Mouse (Mus musculus): Measurements from ENCODE around the gene Rab3a. TPM values are rescaled to one million over a fixed set of nuclear protein-coding genes. Genes with fewer than 3 reads are reported as not detected.

The Rab3a gene
- total RNA-seq (2023): 6.0 TPM

DNA sequence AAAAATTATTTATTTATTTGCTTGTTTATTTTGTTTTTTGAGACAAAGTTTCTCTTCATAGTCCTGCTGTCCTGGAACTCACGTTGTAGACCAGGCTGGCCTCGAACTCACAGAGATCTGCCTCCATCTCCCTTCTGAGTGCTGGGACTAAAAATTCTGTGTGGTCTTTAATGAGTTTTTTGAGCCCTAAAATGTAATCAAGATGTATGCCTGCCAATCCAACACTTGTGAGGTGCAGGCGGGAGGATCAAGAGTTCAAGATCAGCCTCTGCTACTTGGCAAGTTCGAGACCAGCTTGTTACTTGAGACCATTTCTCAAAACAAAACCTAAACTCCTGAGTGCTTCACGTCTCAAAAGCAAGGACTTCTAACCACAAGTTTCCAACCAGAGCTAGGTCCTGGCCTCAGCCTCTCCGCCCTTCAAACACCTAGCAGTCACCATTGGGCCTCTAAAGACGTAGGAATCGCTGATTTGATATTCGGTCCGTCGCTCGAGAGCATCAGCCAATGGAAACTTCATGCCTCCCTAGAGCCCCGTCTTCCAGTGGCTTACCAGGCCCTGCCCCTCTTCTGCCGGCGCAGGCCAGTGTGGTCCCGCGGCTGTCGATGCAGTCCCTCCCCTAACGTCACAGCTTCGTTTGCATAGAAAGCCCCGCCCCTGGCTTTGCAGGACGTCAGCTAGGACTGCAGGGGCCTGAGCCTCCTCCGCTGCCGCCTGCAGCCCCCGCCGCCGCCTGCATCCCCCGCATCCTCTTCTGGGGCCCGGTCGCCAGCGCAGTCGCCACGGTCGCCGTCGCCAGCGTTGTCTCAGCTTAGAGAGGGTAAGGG, at the start of gene Rab3a:
Rab3a (plus strand) TSS at position 637 of the 828 bp plus-strand sequence.

DNA sequence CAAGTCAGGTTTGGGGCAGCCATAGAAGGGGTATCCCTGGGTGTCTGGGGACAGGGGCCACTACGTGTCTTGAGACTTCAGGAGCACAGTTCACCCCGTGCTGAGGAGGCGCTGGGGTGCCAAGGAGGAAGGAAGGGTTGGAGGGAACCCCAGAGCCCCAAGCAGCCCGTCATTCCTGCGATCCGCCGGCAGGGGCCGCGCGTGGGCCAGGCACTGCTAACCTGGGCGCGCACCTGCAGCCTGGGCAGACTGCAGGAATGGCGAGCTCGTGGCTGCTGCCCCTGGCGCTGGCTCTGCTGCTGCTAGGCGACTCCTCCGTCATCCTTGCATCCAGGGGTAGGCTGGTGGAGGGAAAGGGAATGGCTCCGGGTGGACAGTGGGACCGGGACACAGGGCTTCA, 36.2 kb upstream of the Rab3a start, which contains the start of gene Gm3336:
Gm3336 (plus strand) TSS at position 247 of the 400 bp plus-strand sequence.

DNA sequence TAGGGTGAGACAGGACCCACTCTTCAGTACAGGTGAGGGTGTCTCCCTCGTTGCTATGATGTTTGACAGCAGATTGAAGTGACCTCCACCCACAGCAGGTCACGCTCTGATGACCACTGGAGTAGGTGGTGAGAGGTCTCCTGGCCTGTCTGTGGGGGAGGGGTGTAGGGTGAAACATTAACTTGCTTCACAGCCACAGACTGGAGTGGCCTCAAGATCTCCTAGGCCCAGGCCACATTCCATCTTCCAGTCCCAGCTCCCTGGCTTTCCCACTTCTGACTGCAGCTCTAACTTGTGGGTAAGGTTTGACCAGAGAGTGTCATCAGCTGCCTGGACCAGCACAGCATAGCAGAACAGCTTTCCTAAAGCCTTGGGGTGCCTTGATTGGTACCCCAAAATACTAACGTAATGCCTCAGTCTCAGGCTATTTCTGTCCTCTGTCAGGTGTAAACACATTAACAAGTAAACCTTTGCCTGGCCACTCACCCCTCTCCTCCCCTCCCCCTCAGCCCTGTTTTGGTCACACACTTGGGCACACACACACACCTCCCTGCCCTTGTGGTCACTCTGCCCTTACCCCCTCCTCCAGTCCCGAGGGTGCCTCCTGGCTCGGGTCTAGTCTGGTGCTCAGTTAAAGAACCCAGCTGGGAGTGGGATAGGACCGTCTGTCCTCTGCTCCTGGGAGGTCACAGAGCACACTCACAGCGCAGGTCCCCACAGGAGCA, 30.8 kb upstream of the Rab3a start, which contains the start of gene Pde4c:
Pde4c (plus strand) TSS at position 235 of the 725 bp plus-strand sequence.

DNA sequence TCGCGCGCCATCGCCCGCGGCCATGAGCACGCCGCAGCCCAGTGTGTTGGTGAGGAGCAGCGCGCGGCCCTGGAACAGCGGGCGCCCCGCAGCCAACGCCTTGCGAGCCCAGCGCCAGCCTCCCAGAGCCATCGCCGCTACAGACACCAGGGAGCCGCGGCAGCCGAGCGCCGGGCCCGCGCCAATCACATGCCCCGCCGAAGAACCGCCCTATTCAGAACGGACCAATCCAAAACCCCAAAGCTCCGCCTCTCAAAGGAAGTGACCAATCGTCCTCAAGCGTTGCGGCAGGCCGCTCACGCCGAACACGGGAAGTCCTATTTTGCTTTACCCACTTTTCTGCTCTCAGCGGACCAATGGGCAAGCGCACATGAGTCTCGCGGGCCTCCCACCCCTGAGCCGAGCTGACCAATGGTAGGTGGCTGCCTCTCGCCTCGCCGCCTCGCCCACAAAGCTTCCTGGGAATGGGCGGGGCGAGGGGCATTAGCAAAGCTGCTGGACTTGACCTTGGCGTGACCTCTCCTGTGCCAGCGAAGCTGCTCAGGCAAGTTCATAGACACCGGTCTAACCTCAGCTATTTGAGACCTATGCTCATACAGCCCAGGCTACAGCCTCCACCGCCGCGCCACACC, 6.4 kb downstream of the Rab3a start, which contains the start of gene Mpv17l2:
Mpv17l2 (minus strand) TSS at position 172 of the 632 bp plus-strand sequence.

DNA sequence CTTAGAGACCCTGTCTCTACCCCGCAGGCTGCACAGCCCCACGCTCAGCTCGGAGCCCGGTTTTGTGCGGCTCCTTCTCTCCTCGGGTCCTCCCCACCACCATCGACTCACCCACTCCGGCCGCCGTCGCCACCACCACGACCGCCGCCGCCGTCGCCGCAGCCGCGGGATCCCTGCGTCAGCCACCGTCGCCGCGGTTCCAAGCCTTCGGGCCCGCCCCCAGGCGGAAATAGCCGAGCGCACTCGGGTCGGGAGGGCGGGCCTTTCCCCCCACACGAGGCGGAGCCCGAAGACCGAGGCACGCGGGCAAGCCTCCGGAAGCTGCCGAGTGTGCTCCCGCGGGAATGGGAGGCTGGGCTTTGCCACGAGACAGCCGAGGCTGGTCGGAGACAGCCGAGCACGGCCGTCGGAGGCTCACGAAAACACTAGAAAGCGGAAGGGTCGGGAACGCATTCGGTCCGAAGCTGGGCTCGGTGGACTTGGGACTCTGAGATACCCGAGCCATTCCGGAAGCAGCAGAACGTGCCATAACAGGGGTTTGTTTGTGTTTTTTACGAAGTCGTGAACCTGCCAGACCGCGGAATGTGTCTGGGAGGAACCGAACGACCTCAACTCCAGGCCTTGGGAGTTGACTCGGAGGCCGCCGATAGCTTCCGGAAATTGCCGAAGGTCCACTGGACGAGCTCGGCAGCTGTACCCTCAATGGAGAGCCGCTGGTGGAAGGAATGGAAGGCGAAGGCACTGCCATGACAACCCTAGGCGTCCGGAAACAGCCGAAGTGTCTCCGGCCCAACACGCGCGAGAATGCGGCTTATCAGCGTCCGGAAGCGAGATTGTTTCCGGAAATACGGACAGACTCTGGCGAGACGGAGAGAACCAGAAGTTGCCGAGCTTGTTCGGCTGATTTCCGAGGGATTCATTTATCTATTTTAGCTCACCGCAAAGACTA, 22.3 kb downstream of the Rab3a start, which contains the start of gene Pik3r2:
Pik3r2 (minus strand) TSS at position 218 of the 949 bp plus-strand sequence.

DNA sequence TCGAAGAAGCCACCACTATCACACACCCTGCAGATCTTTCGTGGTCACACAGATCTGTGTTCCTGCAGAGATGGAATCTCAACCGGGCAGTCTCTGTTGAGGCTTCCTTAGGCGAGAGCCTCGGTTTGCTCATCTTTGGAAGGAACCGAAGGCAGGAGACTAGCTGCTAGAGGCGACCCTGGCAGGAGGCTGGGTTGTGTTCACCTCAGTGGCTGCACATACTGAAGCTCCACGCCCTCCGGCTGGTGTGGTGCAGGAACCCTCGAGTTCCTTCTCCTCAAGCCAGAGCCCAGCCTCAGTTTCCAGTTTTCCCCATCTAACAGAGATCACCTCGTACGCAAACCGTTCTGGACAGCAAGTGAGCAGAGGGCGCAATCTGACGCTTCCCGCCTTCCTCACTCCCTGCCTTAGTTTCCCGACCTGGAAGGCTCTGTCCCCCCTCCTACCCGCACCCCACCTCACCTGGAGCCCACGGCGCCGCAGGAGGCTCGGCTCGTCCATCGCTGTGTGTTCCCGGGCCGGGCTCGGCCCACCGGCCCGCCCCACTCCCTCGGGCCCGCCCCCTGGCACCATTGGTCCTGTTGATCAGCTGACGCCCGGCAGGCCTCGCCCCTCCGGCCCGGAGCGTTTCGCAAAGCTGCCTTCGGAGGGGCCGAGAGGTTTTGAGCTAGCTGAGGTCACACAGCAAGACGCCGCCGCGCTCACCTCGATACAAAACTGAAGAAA, 50.2 kb downstream of the Rab3a start, which contains the start of gene Mast3:
Mast3 (minus strand) TSS at position 574 of the 726 bp plus-strand sequence.

DNA sequence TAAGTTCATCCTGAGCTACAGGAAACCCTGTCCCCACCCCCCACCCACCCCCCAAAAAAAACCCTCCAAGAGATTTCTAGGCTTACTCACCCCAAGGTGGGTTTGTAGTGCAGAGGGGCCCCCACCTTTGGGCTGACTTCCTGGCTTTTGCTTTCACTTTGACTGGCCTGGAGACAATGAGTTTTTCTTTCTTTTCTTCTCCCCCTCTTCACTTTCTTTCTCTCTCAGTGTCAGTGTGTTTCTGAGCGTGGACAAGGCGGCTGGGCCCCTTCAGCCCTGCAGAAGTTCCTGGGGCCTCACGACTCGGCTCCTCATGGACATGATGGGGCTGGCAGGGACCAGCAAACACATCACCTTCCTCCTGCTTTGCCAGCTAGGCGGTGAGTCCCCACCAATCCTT, 53.8 kb downstream of the Rab3a start, which contains the start of gene Il12rb1:
Il12rb1 (plus strand) TSS at position 211 of the 400 bp plus-strand sequence.

Other genes with a start within 250 kb of the Rab3a start
- 62.4 TPM for gene Rex1bd, start 247.9 kb upstream of the Rab3a start, total RNA-seq (2023)
- gene Uba52, start 243.9 kb upstream of the Rab3a start, total RNA-seq (2023): 3,364 TPM
- gene Fkbp8, start 227.0 kb upstream of the Rab3a start, total RNA-seq (2023): 249 TPM
- gene Kxd1, start 226.7 kb upstream of the Rab3a start, total RNA-seq (2023): 60.3 TPM
- 30.2 TPM for gene Ell, start 215.2 kb upstream of the Rab3a start, total RNA-seq (2023)
- gene Isyna1, start 160.3 kb upstream of the Rab3a start, total RNA-seq (2023): 68.1 TPM
- gene Ssbp4, start 145.8 kb upstream of the Rab3a start, total RNA-seq (2023): 97.8 TPM
- gene Lrrc25, start 138.5 kb upstream of the Rab3a start, total RNA-seq (2023): 1.6 TPM
- 1.6 TPM for gene Gdf15, start 122.2 kb upstream of the Rab3a start, total RNA-seq (2023)
- 2.8 TPM for gene Pgpep1, start 94.3 kb upstream of the Rab3a start, total RNA-seq (2023)
- gene Lsm4, start 81.4 kb upstream of the Rab3a start, total RNA-seq (2023): 101 TPM
- 1,623 TPM for gene Jund, start 55.7 kb upstream of the Rab3a start, total RNA-seq (2023)
- 4.4 TPM for gene Iqcn, start 51.2 kb upstream of the Rab3a start, total RNA-seq (2023)
- not detected for gene Gm3336, start 36.1 kb upstream of the Rab3a start, total RNA-seq (2023)
- gene Pde4c, start 31.0 kb upstream of the Rab3a start, total RNA-seq (2023): 0.59 TPM
- 22.7 TPM for gene Mpv17l2, start 6.3 kb downstream of the Rab3a start, total RNA-seq (2023)
- 12.5 TPM for gene Pik3r2, start 22.0 kb downstream of the Rab3a start, total RNA-seq (2023)
- 143 TPM for gene Mast3, start 50.4 kb downstream of the Rab3a start, total RNA-seq (2023)
- 1.3 TPM for gene Il12rb1, start 53.8 kb downstream of the Rab3a start, total RNA-seq (2023)
- 30.0 TPM for gene Arrdc2, start 85.0 kb downstream of the Rab3a start, total RNA-seq (2023)
- not detected for gene Kcnn1, start 108.6 kb downstream of the Rab3a start, total RNA-seq (2023)
- gene Ccdc124, start 119.3 kb downstream of the Rab3a start, total RNA-seq (2023): 29.7 TPM
- gene Slc5a5, start 138.1 kb downstream of the Rab3a start, total RNA-seq (2023): not detected
- gene Rpl18a, start 142.7 kb downstream of the Rab3a start, total RNA-seq (2023): 4,779 TPM
- gene Map1s, start 151.3 kb downstream of the Rab3a start, total RNA-seq (2023): 64.3 TPM